Mouse (Mus musculus) gastrocnemius, postnatal 4 days (tissue): ENCODE data around the gene Slc16a9. TPM values are rescaled to one million over a fixed set of nuclear protein-coding genes. Genes with fewer than 3 reads are reported as not detected.

ENCODE experiments used
- DNase-seq, 2 experiments: peaks; one replicate each; pipeline ENCODE4 v3.0.0; 2021 to 2022; ENCODE audit warnings: low spot score in 2 of 2, mixed read lengths in 2 of 2
- total RNA-seq, 2 experiments: library from RNA; stranded (reverse); gene quantifications; 2 replicates each; pipeline ENCODE4 v1.2.3; 2021

Slc16a9 gene
- total RNA-seq, 2 experiments from 2014 or later, result 3.2 to 3.7 TPM

GRCm38 (mm10) chr10:70246076-70246475 is 1.2 kb downstream of the Slc16a9 start:
- no peak for DNase-seq

- no peak for DNase-seq
Measured at GRCm38 (mm10) chr10:70250354-70250753, 5.5 kb downstream of the Slc16a9 start.

- DNase-seq, result no peak
Measured at GRCm38 (mm10) chr10:70250766-70251165, 5.9 kb downstream of the Slc16a9 start.

GRCm38 (mm10) chr10:70254666-70255065 is 9.8 kb downstream of the Slc16a9 start:
- no peak for DNase-seq

GRCm38 (mm10) chr10:70255601-70256210 is 10.8 kb downstream of the Slc16a9 start:
- no peak for DNase-seq

- DNase-seq, result no peak
Measured at GRCm38 (mm10) chr10:70257029-70257428, 12.1 kb downstream of the Slc16a9 start.

GRCm38 (mm10) chr10:70260904-70261303 is 16.0 kb downstream of the Slc16a9 start:
- no peak for DNase-seq

GRCm38 (mm10) chr10:70262051-70262450 is 17.2 kb downstream of the Slc16a9 start:
- no peak for DNase-seq

GRCm38 (mm10) chr10:70263681-70264189 is 18.8 kb downstream of the Slc16a9 start:
- DNase-seq, result no peak

GRCm38 (mm10) chr10:70264337-70265036 is 19.6 kb downstream of the Slc16a9 start:
- DNase-seq, result no peak

GRCm38 (mm10) chr10:70266501-70266900 is 21.6 kb downstream of the Slc16a9 start:
- DNase-seq, result no peak

GRCm38 (mm10) chr10:70268581-70269446 is 23.9 kb downstream of the Slc16a9 start:
- no peak for DNase-seq

GRCm38 (mm10) chr10:70269447-70269787 is 24.5 kb downstream of the Slc16a9 start:
- no peak for DNase-seq

GRCm38 (mm10) chr10:70276678-70277077 is 31.8 kb downstream of the Slc16a9 start:
- DNase-seq, result no peak

GRCm38 (mm10) chr10:70279349-70279748 is 34.4 kb downstream of the Slc16a9 start:
- no peak for DNase-seq

- no peak for DNase-seq
Measured at GRCm38 (mm10) chr10:70287825-70288235, 42.9 kb downstream of the Slc16a9 start.

GRCm38 (mm10) chr10:70288406-70289327 is 43.8 kb downstream of the Slc16a9 start:
- no peak for DNase-seq

- no peak for DNase-seq
Measured at GRCm38 (mm10) chr10:70292014-70292413, 47.1 kb downstream of the Slc16a9 start.

- no peak for DNase-seq
Measured at GRCm38 (mm10) chr10:70294094-70294493, 49.2 kb downstream of the Slc16a9 start.

- peak; percentile 47 to 69 for DNase-seq
Measured at GRCm38 (mm10) chr10:70296531-70297366, 51.8 kb downstream of the Slc16a9 start.
